Mouse (Mus musculus): Measurements from ENCODE around the gene Hoxd13. TPM values are rescaled to one million over a fixed set of nuclear protein-coding genes. Genes with fewer than 3 reads are reported as not detected.

Hoxd13 gene
- polyA plus RNA-seq, 1 experiment from 2014 or later: not detected

DNA sequence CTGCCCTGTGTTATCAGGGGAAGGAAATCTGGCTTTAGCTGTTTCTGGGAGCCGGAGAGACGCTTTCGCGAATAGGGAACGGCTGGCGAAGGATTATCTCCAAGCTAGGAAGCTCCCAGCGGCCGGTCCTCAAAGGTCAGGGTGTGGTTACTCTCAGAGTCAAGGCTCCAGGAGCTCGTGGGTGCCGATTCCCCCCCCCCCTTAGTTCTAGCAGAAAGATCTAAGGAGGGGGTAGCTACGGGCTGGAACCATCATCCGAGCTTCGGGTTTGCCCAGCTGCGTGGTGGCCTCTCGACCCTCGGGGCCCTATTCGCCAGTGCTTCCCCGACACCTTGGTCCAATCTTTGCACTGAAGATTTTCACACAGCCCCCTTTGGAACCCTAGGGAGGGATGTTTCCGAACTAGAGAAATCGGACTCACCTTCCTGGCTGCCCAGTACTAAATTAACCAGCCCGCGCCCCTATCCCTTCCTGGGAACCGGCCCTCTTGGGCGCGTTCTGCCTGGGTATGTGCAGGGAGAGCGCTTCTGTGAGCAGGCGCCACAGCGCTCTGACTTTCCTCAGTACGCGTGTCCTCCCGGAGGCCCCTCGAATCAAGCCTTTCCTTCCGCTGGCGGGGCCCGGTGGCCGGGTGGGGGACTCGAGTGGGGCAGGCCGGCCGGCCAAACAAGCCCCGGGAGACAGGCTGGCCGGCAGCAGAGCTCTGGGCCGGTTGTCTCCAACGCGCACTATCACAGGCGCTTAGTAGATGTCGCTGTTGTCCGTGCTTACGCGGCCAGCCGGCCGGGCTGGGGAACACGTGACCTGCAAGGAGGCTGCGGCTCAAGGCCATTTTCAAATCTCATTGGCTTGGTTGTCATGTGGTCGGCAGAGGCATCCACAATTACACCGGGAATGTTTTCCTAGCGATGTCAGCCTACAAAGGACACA is 23.2 kb downstream of the Hoxd13 start, which contains the start of gene Hoxd10:
Gene Hoxd10 (plus strand): TSS at position 903 of the 930 bp plus-strand sequence.
- Histone ChIP-seq H3K27ac (ENCODE audit: low read depth, low read length) (no peak within 1 kb of the TSS), H3K36me3 (ENCODE audit: control insufficient read depth, insufficient read depth) (no peaks in the 10 kb centered on the region), H3K9ac (ENCODE audit: low read depth, low read length) (no peak within 1 kb of the TSS), H3K9me3 (ENCODE audit: control insufficient read depth) (no peaks in the 10 kb centered on the region), H3K4me3 (ENCODE audit: low read depth, low read length) (peak within 1 kb of the TSS; percentile 19), H3K4me1 (replicated peaks; ENCODE audit: control insufficient read depth, insufficient read depth, low read length) (no peaks in the 10 kb centered on the region), H3K4me2 (replicated peaks; ENCODE audit: low read depth) (peak within 1 kb of the TSS; percentile 28; the same call in 1 of the 2 replicates), H3K27me3 (replicated peaks; ENCODE audit: control insufficient read depth, insufficient read depth, low read length) (peaks cover 99% of the 10 kb centered on the region)
- peak; percentile 64 for TF ChIP-seq CTCF (IDR thresholded peaks at IDR 0.05; ENCODE audit: low read depth)
- no peak for ATAC-seq
- WGBS: 2% methylated on average over 56 of the region's 56 CpGs

DNA sequence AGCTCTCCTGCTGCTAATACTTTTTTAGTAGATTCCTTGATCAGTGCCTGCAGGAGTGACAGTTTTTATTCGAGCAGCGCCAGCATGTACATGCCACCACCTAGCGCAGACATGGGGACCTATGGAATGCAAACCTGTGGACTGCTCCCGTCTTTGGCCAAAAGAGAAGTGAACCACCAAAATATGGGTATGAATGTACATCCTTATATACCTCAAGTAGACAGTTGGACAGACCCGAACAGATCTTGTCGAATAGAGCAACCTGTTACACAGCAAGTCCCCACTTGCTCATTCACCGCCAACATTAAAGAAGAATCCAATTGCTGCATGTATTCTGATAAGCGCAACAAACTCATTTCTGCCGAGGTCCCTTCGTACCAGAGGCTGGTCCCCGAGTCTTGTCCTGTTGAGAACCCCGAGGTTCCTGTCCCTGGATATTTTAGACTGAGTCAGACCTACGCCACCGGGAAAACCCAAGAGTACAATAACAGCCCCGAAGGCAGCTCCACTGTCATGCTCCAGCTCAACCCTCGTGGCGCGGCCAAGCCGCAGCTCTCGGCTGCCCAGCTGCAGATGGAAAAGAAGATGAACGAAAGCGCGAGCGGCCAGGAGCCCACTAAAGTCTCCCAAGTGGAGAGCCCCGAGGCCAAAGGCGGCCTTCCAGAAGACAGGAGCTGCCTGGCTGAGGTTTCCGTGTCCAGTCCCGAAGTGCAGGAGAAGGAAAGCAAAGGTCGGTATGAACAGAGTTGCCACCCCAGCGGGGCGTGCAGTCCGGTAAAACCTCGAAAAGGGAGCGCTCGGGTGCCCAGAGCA is 24.1 kb downstream of the Hoxd13 start:
- no peaks in the 10 kb centered on the region for H3K9me3 ChIP-seq (ENCODE audit: control insufficient read depth)
- no peak for TF ChIP-seq CTCF (IDR thresholded peaks at IDR 0.05; ENCODE audit: low read depth)
- H3K4me1 ChIP-seq (replicated peaks; ENCODE audit: control insufficient read depth, insufficient read depth, low read length): no peaks in the 10 kb centered on the region
- H3K9ac ChIP-seq (ENCODE audit: low read depth, low read length): no peak overlapping the region
- no peak for ATAC-seq
- H3K27me3 ChIP-seq (replicated peaks; ENCODE audit: control insufficient read depth, insufficient read depth, low read length): peaks cover 99% of the 10 kb centered on the region
- H3K4me2 ChIP-seq (replicated peaks; ENCODE audit: low read depth): peak overlapping the region; percentile 28; the same call in 1 of the 2 replicates
- 5% methylated on average over 35 of the region's 35 CpGs for WGBS
- H3K4me3 ChIP-seq (ENCODE audit: low read depth, low read length): peak overlapping the region; percentile 19
- no peaks in the 10 kb centered on the region for H3K36me3 ChIP-seq (ENCODE audit: control insufficient read depth, insufficient read depth)
- no peak overlapping the region for H3K27ac ChIP-seq (ENCODE audit: low read depth, low read length)

DNA sequence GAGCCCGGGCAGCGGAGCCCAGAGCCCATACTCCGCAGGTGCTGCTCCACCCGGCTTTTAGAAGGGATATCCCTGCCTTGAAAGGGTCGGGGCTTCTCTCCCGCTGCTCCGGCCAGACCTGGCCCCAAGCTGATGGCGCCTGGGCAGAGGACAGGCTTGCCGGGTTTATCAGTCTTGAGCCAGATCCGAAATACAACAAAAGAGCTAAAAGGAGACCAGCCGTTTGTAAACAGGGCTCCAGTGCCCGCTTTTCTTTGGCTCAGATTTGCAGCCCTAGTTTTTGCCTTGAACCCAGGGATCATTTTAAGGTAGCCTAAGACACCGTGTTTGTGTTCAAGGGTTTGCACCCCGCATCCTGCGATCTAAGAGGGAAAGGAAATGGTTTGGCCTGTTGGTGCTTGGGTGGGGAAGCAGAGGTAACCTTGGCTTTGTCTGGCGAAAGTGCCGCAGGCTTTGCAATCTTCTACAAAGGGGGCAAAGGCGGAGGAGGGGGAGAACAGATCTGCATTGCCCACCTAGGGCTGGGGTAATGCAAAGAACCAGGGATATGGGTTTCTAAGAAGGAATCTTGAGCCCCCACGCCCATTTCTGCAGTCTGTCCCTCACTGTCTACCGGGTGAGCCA is 24.8 kb downstream of the Hoxd13 start:
- no peak for ATAC-seq
- Histone ChIP-seq H3K36me3 (ENCODE audit: control insufficient read depth, insufficient read depth) (no peaks in the 10 kb centered on the region), H3K27me3 (replicated peaks; ENCODE audit: control insufficient read depth, insufficient read depth, low read length) (peaks cover 99% of the 10 kb centered on the region), H3K4me1 (replicated peaks; ENCODE audit: control insufficient read depth, insufficient read depth, low read length) (no peaks in the 10 kb centered on the region), H3K27ac (ENCODE audit: low read depth, low read length) (no peak overlapping the region), H3K9me3 (ENCODE audit: control insufficient read depth) (no peaks in the 10 kb centered on the region), H3K4me2 (replicated peaks; ENCODE audit: low read depth) (peak overlapping the region; percentile 28; the same call in 1 of the 2 replicates), H3K4me3 (ENCODE audit: low read depth, low read length) (peak overlapping the region; percentile 19), H3K9ac (ENCODE audit: low read depth, low read length) (no peak overlapping the region)
- WGBS: 4% methylated on average over 20 of the region's 20 CpGs
- TF ChIP-seq CTCF (IDR thresholded peaks at IDR 0.05; ENCODE audit: low read depth): no peak

DNA sequence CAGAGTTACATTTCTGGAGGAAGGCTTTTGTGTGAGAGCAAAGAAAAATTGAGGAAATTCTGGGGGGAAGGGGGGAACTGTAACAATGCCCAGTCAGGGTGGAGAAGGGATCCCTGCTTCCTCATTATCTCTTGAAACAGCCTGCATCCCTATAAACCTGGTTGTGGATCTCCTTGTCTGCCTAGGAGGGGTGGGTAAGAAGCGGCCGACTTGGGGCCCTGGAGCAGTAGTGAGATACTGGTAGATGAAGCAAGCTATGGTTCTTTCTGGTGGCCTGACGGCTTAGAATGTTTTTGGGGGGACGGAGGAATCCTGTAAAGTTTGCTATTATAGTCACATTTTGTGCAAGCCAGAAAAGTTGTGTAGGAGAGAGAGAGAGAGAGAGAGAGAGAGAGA is 25.3 kb downstream of the Hoxd13 start:
- H3K27me3 ChIP-seq (replicated peaks; ENCODE audit: control insufficient read depth, insufficient read depth, low read length): peaks cover 99% of the 10 kb centered on the region
- 6% methylated on average over 4 of the region's 4 CpGs for WGBS
- no peaks in the 10 kb centered on the region for H3K36me3 ChIP-seq (ENCODE audit: control insufficient read depth, insufficient read depth)
- H3K9ac ChIP-seq (ENCODE audit: low read depth, low read length): no peak overlapping the region
- H3K4me3 ChIP-seq (ENCODE audit: low read depth, low read length): 0 out of 2 replicates have a peak overlapping the region, but pooled peaks have one; percentile 19
- H3K27ac ChIP-seq (ENCODE audit: low read depth, low read length): no peak overlapping the region
- H3K9me3 ChIP-seq (ENCODE audit: control insufficient read depth): no peaks in the 10 kb centered on the region
- no peak for TF ChIP-seq CTCF (IDR thresholded peaks at IDR 0.05; ENCODE audit: low read depth)
- H3K4me2 ChIP-seq (replicated peaks; ENCODE audit: low read depth): no peak overlapping the region
- no peak for ATAC-seq
- H3K4me1 ChIP-seq (replicated peaks; ENCODE audit: control insufficient read depth, insufficient read depth, low read length): 0 out of 2 replicates have a peak, but pooled peaks cover under 1% of the 10 kb centered on the region

DNA sequence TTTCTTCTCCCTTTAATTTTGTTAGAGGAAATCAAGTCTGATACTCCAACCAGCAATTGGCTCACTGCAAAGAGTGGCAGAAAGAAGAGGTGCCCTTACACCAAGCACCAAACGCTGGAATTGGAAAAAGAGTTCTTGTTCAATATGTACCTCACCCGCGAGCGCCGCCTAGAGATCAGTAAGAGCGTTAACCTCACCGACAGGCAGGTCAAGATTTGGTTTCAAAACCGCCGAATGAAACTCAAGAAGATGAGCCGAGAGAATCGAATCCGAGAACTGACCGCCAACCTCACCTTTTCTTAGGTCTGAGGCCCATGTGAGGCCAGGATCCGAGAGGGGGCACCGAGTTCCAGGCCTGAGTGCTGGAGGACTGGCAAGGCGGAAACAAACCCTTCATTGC is 26.0 kb downstream of the Hoxd13 start:
- ATAC-seq: no peak
- H3K4me2 ChIP-seq (replicated peaks; ENCODE audit: low read depth): no peak overlapping the region
- no peaks in the 10 kb centered on the region for H3K36me3 ChIP-seq (ENCODE audit: control insufficient read depth, insufficient read depth)
- H3K4me1 ChIP-seq (replicated peaks; ENCODE audit: control insufficient read depth, insufficient read depth, low read length): 0 out of 2 replicates have a peak, but pooled peaks cover 2% of the 10 kb centered on the region
- H3K9ac ChIP-seq (ENCODE audit: low read depth, low read length): no peak overlapping the region
- H3K27ac ChIP-seq (ENCODE audit: low read depth, low read length): no peak overlapping the region
- peak; percentile 63 for TF ChIP-seq CTCF (IDR thresholded peaks at IDR 0.05; ENCODE audit: low read depth)
- H3K27me3 ChIP-seq (replicated peaks; ENCODE audit: control insufficient read depth, insufficient read depth, low read length): peaks cover 98% of the 10 kb centered on the region
- 4% methylated on average over 16 of the region's 16 CpGs for WGBS
- H3K4me3 ChIP-seq (ENCODE audit: low read depth, low read length): peak overlapping the region; percentile 11; the same call in 1 of the 2 replicates
- H3K9me3 ChIP-seq (ENCODE audit: control insufficient read depth): no peaks in the 10 kb centered on the region
